Mouse (Mus musculus) embryonic fibroblast, embryonic 13.5 days (primary cell): ENCODE data around the gene Ubac2. TPM values are rescaled to one million over a fixed set of nuclear protein-coding genes. Genes with fewer than 3 reads are reported as not detected.

Experiments
- H3K27ac ChIP-seq: 2 replicates; pipeline ENCODE4 v1.5.1; 2012; ENCODE audit warnings: low read length, control low read depth, inconsistent platforms; ENCODE audit not compliant: insufficient read depth
- H3K4me1 ChIP-seq: 2 replicates; pipeline ENCODE4 v1.6.1; 2011; ENCODE audit warnings: low read length; ENCODE audit not compliant: control insufficient read depth, insufficient read depth
- H3K4me3 ChIP-seq: 2 replicates; pipeline ENCODE4 v1.5.1; 2011; ENCODE audit warnings: mild to moderate bottlenecking, control low read depth, low read length; ENCODE audit not compliant: insufficient read depth
- CTCF ChIP-seq: IDR thresholded peaks from 2 replicates; pipeline ENCODE4 v1.5.1; 2011; ENCODE audit warnings: mild to moderate bottlenecking, control low read depth, low read length, moderate library complexity, borderline replicate concordance; ENCODE audit not compliant: insufficient read depth
- POLR2A ChIP-seq: IDR thresholded peaks from 2 replicates; pipeline ENCODE4 v1.6.1; 2011; ENCODE audit warnings: low read depth, mild to moderate bottlenecking, control low read depth, low read length, moderate library complexity
- polyA plus RNA-seq: library from polyadenylated mRNA; stranded (reverse); fragments of >200 nt; gene quantifications from 2 replicates; pipeline ENCODE4 v1.2.4, GENCODE M21; 2011; ENCODE audit warnings: low read depth; ENCODE audit not compliant: missing spikeins, insufficient read length

The Ubac2 gene
- polyA plus RNA-seq, 1 experiment, result 59.3 TPM

- Histone ChIP-seq H3K4me3 (no peak overlapping the region), H3K4me1 (peaks cover 9% of the 10 kb centered on the region), H3K27ac (no peak overlapping the region)
- TF ChIP-seq CTCF (no peak), POLR2A (no peak)
These were observed 104.9 kb downstream of the Ubac2 start for GRCm38 (mm10) chr14:121983009-121983933.

- Histone ChIP-seq H3K27ac (no peak overlapping the region), H3K4me1 (peaks cover 9% of the 10 kb centered on the region), H3K4me3 (no peak overlapping the region)
- no peak for TF ChIP-seq POLR2A
- no peak for TF ChIP-seq CTCF
These were observed 107.1 kb downstream of the Ubac2 start for GRCm38 (mm10) chr14:121985477-121985876.

- no peak for TF ChIP-seq CTCF
- TF ChIP-seq POLR2A, result no peak
- Histone ChIP-seq H3K27ac (no peak overlapping the region), H3K4me3 (no peak overlapping the region), H3K4me1 (peaks cover 9% of the 10 kb centered on the region)
These were observed 107.6 kb downstream of the Ubac2 start for GRCm38 (mm10) chr14:121986028-121986427.

GRCm38 (mm10) chr14:121987287-121987686, 108.9 kb downstream of the Ubac2 start:
- H3K4me1 ChIP-seq, result peaks cover 9% of the 10 kb centered on the region
- TF ChIP-seq POLR2A, result no peak
- TF ChIP-seq CTCF, result no peak
- H3K4me3 ChIP-seq, result no peak overlapping the region
- peak overlapping the region; percentile 70 for H3K27ac ChIP-seq

- H3K4me3 ChIP-seq, result no peak overlapping the region
- TF ChIP-seq CTCF (no peak), POLR2A (no peak)
- H3K27ac ChIP-seq, result peak overlapping the region; percentile 70
- peaks cover 9% of the 10 kb centered on the region for H3K4me1 ChIP-seq
These were observed 109.3 kb downstream of the Ubac2 start for GRCm38 (mm10) chr14:121987691-121988090.

GRCm38 (mm10) chr14:121989331-121989730, 110.9 kb downstream of the Ubac2 start:
- H3K27ac ChIP-seq, result no peak overlapping the region
- peaks cover 9% of the 10 kb centered on the region for H3K4me1 ChIP-seq
- TF ChIP-seq CTCF (no peak), POLR2A (no peak)
- no peak overlapping the region for H3K4me3 ChIP-seq

GRCm38 (mm10) chr14:121989869-121990268, 111.4 kb downstream of the Ubac2 start:
- TF ChIP-seq POLR2A, result no peak
- Histone ChIP-seq H3K4me1 (peaks cover 9% of the 10 kb centered on the region), H3K27ac (no peak overlapping the region), H3K4me3 (no peak overlapping the region)

GRCm38 (mm10) chr14:121990897-121991296, 112.5 kb downstream of the Ubac2 start:
- TF ChIP-seq CTCF (no peak), POLR2A (no peak)
- no peak overlapping the region for H3K27ac ChIP-seq
- H3K4me3 ChIP-seq, result no peak overlapping the region
- peaks cover 9% of the 10 kb centered on the region for H3K4me1 ChIP-seq

GRCm38 (mm10) chr14:121991921-121992320, 113.5 kb downstream of the Ubac2 start:
- TF ChIP-seq CTCF (no peak), POLR2A (no peak)
- Histone ChIP-seq H3K4me3 (no peak overlapping the region), H3K4me1 (peaks cover 8% of the 10 kb centered on the region), H3K27ac (no peak overlapping the region)
